Mouse (Mus musculus) layer of hippocampus, adult 8-10 months (tissue): ENCODE measurements around the gene Stra8. TPM values are rescaled to one million over a fixed set of nuclear protein-coding genes. Genes with fewer than 3 reads are reported as not detected.

ENCODE experiments used
- DNase-seq, 2 experiments: peaks; one replicate each; pipeline ENCODE4 v3.0.0; 2022; ENCODE audit warnings: low spot score in 2 of 2
- total RNA-seq, 4 experiments: library from RNA; stranded (reverse); gene quantifications; 2 replicates each; pipeline ENCODE4 v1.2.4; 2022

Gene Stra8
- not detected for total RNA-seq

DNA sequence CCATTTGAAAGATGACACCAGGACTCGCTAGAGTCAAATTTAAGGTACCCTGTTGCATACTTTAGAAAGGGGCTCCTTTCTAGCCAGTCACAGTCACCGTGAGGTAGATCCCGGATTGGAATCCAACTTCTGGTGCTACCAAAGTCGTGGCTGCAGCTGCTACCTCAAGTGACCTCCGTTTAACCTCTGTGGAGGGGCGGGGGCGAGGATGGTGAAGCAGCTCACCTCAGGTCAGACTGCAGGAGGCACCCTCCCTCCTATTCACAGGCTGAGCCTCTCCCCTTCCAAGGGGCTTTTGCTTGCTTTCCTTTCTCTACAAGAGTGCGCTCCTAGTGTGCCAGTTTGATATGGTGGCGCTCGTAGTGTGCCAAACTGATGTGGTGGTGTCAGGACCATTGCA lies at the start of gene Stra8:
Gene Stra8 (plus strand): TSS at position 208 of the 400 bp plus-strand sequence.
- DNase-seq = no peak

DNA sequence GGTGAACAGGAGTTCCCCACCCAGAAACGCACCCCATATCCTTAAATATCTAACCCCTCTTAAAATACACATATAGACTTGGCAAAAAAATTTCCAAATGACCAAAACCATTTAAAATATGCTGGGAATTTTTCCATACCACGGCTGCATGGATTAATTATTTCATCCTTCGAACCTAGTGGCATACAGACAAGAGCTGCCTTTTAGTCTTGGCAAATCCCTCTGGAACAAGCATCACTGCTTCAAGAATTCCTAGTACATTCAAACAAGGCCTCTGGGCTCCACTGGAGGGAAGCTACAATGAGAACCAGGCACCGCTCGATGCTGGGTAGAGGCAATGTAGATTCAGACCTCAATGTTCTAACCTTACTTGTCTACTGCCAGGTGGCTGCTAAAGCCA lies 49.2 kb upstream of the Stra8 start:
- no peak for DNase-seq

DNA sequence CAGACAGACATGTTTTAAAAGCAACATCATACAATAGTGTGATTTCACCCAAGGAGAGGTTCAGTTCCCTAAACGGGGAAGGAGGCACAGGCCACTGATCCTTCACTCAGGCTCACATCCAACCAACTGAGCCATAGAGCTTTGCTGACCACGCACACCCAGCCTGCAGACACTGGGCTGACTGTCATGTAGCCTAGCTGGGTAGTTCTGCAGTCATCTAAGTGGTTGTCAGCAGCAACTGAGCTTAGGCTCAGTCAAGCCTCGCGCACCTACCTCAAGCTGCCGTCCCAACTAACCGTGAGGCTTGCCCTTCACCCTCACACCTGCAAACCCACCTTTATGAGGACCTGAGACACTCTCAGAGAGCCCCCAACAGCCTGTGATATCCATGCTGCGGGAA lies 48.0 kb upstream of the Stra8 start:
- DNase-seq = no peak

DNA sequence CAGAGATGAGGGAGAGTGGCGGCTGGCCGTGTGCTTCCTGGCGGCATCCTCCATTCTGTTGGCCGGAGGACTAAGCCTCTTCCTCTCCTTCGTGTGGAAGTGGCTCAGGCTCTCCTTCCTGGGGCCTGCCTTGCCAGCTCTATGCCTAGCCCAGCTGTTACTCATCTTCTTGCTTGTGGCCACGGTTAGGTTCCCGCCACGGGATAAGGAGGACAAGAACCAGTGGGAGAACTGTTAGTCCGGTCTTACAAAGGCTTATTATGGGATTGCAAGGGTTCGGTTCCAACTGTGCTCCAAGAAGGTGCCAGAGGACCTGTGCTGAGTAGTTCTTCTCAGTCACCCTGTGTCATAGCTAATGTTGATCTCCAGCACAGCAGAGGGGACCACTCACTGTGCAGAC lies 47.1 kb upstream of the Stra8 start:
- DNase-seq = no peak

DNA sequence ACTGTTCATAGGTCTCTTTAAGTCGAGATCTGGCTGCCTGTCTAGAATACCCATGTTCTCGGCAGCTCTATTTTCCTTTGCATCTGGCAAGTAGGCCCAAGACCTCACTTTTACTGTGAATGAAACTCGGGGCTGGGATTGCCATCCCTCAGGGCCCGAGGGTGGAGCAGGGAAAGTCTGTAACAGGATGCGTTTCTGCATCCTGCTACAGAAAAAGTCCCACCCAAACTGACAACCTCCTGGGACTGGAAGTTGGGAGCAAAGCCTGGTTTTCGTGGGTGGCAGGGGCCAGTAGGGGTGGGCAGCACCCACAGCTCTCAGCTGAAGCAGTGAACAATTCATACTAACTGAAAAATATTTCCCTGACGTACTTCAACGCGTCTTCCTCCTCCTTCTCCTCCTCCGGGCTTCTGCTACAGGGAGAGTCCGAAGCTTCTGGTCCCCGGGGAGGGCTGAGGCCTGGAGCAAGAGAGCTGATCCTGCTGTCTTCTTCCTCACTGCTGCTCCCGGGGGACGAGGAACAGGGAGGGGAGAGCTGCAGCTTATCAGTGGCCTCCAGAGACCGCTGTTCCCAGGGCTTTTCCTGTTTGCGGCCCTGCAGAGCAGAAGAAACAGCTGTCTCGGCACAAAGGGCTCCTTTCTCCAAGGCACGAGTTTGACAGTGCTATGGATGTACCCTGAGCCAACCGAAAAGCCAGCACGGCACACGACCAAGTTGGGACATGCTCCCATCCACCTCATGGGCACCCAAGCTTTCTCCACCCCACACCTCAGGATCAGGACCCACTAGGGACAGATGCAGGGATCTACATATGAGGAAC lies 45.7 kb upstream of the Stra8 start:
- DNase-seq = no peak

DNA sequence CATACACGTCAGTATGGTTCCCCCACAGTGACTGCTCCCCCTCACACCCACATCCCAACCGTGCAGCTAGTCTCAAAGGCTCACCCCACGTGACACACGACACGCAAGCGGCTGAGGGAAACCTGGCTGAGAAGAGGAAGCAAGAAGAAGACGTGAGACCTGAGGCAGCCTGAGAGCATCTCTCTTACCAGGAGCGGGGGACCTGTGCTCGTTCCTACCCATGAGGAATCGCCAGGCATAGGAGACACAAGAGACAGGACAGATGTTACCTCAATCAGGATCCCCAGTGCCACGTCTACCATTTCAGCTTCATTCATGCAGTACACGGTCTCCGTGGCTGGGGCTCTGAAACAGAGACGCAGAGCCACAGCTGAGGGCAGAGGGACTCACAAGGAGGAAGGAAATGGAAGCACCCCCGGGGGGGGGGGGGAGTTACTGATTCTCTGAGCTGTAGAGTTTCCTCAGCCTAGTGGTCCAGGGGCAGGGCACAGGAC lies 44.6 kb upstream of the Stra8 start:
- DNase-seq = no peak

DNA sequence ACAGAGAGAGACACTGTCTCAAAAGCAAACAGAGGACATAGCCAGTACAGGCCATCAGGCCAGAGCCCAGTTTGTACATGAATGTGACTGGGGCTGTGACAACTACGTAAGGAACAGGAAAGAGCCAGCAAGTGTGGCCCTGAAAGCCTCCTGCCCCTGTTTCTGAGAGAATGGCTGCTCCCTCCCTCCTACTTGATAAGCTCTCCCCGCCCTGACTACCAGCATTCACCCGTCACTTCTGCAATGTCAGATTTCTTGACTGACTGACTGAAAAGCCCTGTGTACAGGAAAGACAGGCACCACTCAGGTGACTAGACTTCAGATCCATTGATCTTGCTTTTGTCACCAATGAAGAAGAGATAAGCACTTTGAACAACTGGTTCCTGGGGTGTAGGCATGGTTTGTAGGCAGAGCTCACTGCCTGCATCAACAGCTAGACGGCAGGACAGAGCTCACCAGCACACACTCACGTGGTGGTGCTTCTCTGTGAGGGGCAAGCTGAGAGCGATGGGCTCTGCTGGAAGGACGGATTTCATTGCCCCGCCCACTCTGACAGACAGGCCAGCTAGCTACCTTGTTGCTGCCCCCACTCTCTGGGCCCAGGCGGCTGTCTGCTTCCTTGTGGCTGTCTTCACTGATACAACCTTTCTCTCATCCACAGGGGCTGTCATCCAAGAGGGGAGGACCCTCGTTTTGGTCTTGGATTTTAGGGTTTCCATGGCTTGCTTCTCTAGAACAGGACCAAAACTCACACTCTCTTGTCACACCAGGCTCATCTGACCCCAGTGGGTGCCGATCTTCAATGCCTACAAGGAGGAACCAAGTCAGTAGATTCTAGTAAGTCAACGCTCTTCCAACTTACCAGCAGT lies 43.8 kb upstream of the Stra8 start:
- DNase-seq = no peak

DNA sequence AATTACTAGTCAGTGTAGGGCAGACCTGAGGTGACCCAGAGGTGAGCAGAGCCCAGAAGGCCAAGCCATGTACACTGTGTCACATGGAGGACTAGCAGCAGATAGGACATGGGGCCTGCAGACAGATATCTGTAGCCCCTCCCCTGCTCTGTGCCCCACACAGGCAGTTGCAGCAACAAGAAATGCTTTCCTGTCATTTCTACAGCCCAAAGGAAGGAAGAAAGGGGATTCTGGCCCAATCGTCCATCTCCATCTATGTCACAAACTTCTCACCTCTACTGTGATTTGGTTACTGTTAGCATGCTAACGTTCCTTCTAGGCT lies 43.2 kb upstream of the Stra8 start:
- no peak for DNase-seq

DNA sequence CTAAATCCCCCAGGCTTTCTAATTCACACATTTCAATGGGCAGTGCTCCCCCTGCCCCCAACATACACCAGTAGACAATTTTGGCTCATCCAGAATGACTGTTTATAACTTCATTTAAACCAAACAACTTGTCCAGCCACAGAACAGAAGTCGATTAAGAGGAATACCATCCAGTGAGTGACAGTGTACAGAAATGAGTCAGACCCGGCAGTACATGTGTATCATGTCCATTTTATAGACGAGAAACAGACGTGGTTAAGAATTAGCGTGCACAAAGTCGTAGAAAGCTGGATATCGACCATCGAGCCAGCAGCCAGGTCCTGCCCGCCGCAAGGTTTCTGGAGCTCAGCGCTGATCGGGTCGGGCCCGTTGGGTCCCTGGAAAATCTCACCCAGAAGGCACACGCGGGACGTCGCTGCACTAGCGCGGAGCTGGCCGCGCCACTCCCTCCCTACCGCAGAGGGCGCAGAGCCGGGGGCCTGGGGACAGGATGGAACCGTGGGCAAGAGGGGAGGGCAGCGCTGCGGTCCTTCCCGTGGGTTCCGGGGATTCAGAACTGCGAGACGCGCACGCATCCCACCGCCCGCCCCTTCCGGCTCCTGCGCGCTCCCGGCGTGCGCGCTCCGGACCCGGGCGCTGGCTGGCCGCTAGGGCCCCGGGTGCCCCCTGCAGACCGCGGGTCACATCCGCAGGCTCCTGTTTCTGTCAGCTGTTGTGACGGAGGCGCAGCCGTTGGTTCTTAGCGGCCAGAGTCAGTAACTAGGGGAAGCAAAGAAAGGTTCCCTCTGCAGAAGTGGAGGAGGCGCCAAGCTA lies 42.2 kb upstream of the Stra8 start, which contains the start of gene Cyren:
Gene Cyren (minus strand): TSS at position 552 of the 813 bp plus-strand sequence.
- DNase-seq = peak; percentile 84 to 87

DNA sequence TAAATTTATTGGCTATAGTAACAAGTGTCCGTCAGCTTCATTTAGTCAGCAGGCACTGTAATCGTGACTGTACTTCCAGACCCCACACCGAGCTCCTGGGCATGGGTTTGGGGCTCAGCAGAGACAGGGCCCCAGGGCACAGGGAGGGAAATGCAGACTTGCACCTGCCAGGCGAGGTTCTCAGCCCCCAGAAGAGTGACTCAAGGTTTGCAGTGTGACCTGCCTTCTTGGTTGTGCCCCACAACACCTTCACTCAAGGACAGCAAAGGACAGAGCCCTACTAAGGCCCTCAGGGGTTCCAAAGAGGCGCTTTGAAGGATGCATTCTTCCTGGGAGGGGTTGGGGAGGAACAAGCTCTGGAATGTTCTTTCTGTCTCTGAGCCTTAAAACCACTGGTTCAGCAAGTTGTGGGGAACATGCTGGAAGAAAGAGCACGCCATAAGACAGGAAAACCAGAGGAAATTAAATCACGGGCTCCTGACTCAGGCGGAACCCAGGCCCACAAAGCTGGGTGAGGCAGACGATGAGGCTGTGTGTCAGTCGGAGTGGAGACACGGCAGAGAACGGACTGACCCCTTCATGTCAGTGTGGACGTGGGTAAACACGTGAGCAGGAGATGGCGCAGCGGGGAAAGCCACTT lies 40.7 kb upstream of the Stra8 start:
- DNase-seq = no peak

DNA sequence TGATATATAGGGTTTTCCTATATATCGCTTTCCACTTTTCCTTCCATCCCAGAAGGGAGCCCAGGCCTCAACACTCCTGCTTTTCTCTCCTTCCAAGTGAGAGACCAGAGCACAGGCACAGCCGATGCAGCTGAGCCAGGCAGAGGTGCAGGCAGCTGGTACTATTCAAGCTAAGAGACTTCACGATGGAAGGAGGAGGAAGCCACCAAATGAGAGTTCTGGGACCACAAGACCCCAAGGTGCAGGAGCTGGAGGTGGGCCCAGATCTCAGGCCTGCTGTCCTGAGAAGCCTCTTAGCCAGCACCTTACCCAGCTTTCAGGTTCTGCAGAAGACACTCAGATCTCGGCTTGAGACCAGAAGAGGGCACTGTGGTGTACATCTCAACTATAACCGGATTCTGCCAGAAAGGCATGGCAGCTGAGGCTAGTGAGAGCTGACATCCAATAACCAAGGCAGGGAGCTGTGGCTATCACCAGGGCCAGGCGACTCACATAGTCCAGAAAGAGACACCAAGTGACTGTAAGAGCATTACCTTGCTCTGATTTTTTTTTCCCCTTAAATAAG lies 40.0 kb upstream of the Stra8 start:
- DNase-seq = peak in 1 of 2 experiments; percentile 66

DNA sequence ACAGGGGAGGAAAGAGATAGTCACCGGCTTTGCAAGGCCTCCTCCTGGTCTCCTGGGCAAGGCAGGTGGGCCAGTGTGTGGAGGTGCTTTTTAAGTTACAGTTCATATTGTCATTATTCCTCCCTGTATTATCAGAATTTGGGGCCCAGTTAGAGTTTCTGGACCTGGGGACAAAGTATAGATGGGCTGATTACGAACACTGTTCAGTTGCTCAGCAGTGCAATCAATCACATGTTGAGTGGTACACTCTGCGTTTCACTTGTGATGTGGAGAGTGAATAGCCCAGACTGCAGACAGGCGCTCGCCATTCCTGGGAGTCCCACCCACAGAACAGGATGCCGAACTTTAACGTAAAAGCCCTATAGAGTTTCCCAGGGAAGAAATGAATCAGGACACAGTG lies 35.2 kb upstream of the Stra8 start:
- DNase-seq = no peak

DNA sequence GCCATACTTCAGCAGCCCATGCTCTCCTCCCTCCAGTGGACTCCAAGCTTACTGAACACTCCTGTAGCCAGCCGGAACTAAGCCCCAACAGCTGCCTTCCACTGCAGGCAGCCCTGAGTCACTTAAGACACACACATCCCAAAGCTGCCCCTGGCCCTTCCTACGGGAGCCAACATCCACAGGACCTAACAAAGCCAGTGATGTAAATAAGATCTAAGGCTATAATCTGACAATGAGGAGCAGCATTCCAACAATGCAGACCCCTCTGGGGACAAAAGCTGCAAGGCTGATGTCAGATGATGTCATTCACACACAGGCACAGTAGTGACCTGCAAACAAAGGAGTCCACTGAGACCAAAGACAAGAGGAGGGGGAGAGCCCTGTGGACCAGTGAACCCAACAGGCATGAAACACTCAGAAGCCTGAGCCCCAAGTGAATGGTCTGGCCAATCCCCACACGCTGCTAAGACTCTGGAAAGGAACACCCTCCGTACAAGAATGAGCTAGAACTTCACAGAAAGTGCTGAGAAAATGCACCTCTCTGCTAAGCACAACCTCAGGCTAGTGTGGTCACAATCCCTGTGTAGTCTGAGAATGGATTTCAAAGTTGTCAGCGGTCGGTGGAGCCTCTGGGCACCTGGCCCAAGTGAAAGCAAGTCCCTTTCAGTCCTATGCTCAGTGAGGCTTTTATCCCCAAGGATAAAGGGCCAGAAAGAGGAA lies 32.7 kb upstream of the Stra8 start:
- no peak for DNase-seq

DNA sequence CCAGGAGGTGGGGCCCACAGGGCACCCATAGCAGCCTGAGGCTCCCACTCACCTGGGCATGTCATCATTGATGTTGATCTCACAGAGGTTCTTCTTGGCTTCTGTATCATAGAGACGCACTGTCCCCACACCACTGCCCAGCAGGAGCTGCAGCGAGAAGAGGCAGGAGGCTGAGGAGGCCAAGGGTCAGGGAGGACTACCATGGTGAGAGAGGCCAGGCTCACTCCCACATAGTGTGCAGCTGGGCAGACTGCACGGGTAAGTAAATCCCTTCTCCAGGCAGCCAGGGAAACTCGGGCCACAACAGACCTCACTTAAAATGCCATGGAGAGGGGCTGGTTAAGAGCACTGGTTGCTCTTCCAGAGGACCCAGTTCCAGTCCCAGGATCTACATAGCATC lies 30.8 kb upstream of the Stra8 start:
- no peak for DNase-seq

DNA sequence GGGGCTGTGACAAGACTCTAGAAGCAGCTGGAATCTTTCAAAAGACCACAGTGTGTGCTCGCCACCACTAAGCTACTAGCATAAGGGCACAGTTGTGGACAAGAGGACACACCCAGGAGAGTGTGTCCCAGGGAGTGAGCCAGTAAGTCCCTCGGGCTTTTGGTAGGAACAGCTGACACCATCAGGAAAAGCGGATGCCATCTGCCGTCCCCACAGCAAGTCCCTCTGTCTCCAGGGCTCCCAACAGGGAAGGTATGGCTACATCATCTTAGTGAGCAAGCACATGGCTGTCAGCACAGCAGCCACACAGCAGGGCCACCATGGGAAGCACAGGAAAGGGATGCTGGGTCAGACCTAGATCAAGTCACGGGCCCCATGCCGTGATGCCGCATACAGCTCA lies 24.4 kb upstream of the Stra8 start:
- DNase-seq = no peak

DNA sequence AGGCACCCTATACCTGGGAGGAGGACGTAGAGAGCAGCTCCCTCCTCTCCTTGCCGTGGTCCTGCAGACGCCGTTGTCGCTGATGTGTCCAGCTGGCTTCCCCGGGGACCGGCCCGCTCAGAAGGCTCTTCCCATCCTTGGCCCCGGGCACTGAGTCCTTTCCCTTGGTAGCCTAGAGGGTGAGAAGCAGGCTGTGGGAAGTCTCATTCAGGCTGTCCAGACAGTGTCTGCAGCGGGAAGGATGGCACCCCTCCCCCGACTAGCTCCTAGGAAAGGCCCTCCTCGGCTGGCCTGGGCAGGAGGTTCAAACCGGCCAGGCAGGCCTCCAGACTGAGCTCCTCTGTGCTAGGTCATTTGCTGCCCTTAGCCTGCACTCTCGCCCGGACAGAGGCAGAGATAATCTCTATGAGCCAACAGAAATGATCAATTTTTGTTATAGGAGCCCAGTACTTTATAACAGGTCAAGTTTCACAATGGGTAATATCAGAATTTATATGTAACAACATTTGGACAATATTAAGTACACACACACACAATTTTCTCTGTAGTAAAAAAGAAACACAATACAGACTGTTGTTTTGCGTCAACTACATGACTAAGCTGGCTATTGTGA lies 23.7 kb upstream of the Stra8 start:
- no peak for DNase-seq

DNA sequence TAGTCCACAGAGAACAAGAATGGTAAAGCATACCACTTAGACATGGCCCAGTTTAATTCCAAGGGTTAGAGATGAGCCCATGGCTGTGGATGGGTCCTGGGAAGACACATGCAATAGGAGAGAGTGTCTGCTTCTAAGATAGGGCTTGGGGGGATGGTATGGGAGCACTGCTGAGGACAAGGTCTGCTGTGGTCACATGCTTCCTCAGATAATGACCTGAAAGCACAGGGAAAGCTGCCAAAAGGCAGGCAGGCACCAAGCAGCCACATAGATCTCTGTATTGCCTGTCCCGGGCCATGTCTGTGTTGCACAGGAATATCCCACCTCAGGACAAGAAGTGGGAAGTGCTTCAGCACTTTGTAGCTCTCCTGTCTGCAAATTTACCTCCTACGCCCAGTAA lies 20.8 kb upstream of the Stra8 start:
- no peak for DNase-seq

DNA sequence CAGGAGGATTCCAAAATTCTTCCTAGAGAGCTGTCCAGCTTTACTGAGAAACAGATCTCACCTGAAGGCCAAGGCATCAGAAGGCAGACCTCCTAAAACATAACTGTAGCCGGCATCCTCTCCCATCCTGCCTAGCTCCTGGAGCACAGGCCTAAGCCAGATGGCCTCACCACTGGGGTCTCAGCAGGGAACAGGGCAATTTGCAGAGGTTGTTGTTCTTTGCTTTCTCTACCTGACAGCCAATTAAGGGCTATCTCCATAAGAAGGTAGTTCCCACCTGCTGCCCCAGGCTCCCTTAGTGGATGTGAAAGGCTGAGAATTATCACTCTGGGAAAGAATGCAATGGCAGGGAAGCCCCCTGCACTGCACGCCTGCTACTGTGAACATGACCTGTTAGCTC lies 19.0 kb upstream of the Stra8 start:
- no peak for DNase-seq

DNA sequence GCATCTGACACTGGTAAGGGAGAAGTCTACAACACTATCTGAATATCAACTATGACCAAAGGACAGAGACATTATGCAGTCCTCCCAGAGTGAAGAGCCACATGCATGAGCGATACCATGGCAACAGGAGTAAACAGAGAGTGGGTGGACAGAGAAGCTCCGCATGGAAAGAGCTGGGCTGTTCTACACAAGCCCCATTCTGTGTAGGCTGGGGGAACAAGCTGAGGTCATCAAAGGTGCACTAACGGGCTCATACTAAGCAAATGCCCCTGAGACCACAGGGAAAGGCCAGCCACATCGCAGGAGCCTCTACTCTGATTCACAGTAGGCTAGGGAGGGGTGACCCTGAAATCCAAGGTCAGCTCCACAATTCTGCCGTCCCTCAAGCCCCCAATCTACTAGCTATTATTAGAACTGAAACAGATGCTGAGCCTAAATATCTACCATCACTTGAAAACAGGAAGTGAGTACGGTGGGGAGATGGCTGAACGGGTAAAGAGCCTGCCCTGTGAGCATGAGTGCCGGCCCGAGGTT lies 18.0 kb upstream of the Stra8 start:
- no peak for DNase-seq
